Mouse (Mus musculus): ENCODE measurements around the gene Bmpr1b.
A peak's percentile ranks its signal among the peaks of the same experiment; 100 is the strongest.

Gene Bmpr1b

DNA sequence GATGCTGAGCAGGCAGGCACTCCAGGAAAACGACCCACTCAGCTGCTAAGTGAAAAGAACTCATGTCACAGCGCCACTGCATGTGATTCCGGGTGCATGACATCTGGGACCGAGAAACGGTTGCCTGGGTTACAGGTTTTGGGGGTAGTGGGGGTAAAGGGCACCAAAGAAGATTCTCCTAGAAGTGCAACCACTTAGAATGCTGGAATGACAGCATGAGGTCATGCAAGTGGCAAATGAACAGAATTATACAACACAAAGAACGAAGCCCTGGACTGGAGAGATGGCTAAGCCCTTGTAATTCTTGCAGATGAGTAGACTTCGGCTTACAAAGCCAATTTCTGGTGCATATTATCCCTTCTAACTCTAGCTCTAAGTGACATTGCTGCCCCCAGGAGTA is 184.7 kb downstream of the Bmpr1b start:
- DNase-seq: no peak

DNA sequence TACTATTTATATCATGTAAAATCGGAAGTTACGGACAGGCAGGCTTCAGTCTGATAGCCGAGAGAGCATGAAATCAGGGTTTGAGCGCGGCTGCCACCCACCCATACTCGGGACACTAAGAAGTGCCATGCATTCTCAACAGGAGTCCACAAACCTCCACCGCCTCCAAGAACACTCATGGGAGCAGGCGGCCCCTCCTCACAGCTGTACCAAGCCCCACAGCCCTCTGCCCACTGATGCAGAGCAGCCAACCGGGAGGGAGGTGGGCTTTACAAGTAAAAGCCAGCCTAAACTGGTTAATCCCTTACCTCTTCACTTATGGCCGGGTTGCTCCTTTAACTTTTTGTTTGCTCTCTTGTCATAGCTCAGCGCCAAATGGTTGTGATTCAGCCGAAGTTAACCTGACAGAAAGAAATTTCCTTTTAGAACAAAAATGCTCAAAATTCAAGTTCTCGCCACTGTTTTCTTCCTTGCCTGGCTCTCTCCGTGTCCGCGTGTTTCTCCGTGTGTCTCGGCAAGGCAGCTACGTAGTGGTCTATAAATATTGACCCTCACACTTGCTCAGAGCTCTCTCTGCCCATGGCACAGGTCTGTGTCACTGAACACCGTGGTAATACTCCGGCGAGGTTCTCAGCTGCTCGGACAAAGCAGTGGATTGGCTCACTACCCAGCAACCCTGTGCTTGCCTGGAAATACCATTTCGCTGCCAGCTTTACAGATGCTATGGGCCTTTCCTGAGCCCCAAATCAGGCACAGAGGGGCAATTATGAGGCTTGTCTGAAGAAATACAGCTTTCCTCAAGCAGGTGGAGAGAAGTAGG is 187.4 kb downstream of the Bmpr1b start:
- DNase-seq: no peak

DNA sequence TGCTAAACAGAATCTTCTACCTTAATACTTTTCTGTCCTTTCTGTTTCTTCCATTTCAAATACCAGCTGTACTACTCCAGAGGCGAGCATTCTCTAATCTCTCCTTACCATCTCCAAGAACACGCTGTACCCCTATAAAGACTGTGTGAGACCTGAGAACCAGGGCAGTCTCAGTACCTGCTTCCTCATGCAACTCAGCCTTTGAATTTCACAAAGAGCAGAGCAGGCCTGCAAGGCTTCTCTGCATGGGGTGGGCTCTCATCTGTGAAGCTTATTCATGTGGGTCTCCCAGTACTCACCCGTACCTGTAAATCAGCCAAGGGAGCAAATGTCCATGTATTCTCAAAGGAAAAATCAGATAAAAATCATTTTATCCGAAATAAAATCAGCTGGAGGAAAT is 203.0 kb downstream of the Bmpr1b start:
- DNase-seq: no peak

- no peak for DNase-seq
Measured at GRCm38 (mm10) chr3:141952931-141953330, 216.3 kb downstream of the Bmpr1b start.

DNA sequence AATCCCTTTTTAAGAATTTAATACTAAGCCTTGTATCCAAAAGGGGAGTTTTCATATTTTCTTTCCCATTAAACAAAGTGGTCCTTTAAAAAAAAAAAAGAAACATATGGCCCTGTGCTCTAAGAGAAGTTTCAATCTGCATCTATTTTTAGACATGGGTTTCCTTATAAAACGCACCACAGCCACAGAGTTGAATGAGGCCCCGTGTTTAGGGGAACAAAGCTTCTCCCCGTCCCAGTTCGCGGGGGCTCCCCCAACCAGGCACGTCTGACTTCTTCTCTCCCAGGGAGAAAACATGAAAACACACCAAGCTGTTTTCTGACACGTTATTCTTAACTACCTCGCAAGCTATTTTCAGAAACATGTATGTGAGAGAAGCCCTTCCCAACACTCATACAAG is 218.6 kb downstream of the Bmpr1b start:
- DNase-seq: no peak

GRCm38 (mm10) chr3:141948506-141948905 is 220.7 kb downstream of the Bmpr1b start:
- no peak for DNase-seq

DNA sequence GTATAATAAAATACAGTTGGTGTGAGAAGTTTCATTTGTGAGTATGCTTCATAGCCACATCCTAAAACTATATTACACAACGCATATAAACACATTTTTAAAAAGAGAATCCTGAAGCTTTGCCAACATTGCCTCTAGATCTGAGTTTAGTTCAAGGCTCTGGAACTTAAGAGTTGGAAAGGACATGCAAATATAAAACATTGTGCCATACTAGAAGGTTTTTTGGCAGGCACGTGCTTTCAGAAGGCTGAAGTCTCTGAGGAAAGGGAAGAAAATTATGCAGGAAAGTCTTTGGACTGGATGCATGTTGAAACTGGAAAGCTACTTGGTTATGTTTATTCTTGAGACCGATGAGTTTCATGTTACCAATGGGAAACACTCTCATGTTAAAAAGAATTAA is 221.1 kb downstream of the Bmpr1b start:
- no peak for DNase-seq

GRCm38 (mm10) chr3:141946846-141947245 is 222.4 kb downstream of the Bmpr1b start:
- DNase-seq: no peak

GRCm38 (mm10) chr3:141943317-141943742 is 225.9 kb downstream of the Bmpr1b start:
- DNase-seq: no peak

- no peak for DNase-seq
Measured at GRCm38 (mm10) chr3:141940207-141940606, 229.0 kb downstream of the Bmpr1b start.

DNA sequence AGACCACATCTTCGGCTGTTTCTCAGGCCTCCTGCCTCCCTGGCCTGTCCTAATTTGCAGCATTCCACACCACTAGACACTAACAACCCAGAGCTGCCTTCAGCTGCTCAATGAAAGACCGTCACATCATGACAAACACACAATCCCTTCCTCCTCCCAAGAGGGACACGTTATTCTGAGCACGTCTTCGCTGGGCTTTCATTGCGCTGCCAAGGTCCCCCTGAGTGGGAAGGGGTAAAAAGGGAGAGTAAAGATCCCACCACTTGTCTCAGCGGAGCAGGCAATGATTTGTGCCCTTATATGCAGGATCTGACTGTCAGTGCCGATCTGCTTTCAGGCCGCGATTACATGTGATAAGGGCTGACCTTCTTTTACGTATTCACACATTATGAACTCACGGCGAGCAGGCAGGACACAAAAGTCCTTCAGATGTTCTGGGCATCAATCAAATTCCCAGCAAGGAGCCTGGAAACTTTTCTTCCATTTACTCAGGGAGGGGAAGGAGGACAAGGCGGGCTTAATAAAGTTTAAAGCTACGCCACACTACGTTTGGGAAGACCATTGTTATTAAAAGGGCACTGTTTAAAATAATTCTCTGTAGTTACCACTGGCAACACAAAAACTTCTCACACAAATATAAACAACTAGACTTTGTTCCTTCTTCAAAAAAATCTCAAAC is 232.5 kb downstream of the Bmpr1b start:
- no peak for DNase-seq

GRCm38 (mm10) chr3:141932956-141933355 is 236.3 kb downstream of the Bmpr1b start:
- no peak for DNase-seq

DNA sequence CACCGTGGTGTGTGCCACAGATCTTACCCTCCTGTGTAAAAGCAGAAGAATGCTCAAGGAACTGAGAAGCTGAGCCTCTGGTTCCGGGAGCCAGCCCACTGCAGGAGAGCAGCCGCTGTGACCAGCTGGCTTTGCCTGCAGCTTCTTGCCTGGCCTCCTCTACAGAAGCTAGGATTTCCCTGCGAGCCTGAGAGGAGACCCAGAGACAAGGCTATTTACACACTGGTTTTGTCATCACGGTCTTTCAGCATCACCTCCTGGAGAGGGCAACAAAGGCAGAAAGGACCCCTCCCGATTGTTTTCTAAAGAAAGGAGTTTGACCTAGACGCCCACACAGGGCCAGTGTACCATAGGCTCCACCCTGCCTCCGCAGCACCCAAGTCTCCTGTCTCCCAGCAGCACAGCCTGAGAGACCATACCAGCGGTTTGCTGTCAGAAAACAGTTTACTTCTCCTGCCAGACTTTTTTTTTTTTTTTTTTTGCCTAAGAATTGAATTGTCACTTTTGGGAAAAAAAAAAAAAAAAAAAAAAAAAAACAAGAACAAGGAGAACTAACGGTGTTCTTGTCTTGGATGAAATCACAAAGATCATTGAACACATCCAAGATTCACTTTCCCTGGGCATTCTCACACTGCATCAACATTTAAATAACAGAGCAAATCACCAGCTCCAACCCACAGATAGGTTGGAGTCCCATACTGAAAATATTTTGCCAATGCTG is 237.7 kb downstream of the Bmpr1b start:
- no peak for DNase-seq

DNA sequence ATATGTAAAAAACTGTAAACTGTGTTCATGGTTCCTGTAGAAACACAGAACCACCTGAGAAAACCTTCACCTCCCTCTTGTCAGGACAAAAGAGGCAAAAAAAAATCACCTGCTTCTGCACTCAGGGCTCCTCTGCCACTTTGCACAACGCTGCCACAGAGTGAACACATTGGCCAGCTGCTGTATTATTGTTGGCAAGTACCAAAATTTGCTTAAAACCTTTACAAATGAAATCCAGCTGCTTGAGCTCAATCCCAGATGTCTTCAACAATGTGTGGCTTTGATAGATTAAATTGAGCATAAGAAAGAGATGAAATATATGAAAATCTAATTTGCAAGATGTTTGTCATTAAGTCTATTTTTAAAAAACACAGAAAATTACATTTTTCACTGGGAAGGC is 245.8 kb downstream of the Bmpr1b start:
- no peak for DNase-seq

- no peak for DNase-seq
Measured at GRCm38 (mm10) chr3:141921161-141921560, 248.1 kb downstream of the Bmpr1b start.

DNA sequence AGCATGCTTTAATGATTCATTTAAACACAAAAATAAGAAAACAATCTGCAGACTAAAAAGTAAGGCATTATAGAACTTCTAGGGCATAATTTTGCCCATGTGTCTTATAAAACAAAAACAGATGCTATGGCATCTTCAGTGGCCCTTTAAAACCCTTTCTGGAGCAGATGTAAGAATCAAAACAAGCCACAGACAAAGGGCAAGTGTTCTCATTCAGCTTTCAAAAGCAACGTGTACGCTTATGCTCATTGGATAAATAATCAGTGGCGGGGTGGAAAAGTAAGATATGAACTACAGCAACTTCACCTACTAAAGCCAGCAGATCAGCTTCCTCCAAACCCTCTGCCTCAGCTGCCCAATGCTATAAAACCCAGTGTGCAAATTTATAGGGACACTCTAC is 249.6 kb downstream of the Bmpr1b start:
- no peak for DNase-seq

DNA sequence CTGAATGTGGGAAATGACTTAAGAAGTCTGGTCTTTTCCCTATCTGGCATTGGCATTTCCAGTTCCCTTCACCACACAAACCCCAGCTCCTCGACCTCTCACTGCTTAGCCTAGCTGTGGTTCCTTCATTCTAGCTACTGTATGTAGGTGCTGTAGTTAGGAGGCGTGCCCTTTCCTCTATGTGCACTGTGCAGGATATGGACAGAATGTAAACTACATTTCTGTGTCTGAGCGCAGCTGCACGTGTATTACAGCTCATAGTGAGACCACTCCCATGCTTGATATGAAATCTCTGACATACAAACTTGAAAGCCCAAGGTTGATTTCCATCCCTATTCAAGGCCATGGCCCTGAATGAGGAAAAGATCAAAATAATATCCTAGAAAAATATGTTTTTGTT is 252.1 kb downstream of the Bmpr1b start:
- no peak for DNase-seq

- DNase-seq: no peak
Measured at GRCm38 (mm10) chr3:141915995-141916394, 253.2 kb downstream of the Bmpr1b start.

DNA sequence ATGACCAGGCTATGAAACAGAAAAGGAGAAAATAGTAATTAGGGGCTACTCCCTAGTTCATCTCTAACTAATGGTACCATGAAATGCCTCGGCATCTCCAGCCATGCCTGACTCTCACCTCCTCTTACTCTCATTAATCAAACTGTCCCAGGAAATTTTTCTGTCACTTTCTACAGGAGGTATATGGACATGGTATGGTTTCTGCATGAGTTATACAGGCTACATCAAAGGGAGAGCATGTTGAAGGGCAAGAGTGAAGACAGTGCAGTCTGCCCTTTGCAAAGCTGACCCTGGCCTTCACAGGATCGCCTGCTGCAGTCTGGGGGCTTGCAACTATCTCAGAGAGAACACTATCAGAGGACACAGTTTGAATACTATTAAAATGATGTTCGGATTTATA is 254.6 kb downstream of the Bmpr1b start:
- no peak for DNase-seq

GRCm38 (mm10) chr3:141909136-141909535 is 260.1 kb downstream of the Bmpr1b start:
- DNase-seq: no peak

DNA sequence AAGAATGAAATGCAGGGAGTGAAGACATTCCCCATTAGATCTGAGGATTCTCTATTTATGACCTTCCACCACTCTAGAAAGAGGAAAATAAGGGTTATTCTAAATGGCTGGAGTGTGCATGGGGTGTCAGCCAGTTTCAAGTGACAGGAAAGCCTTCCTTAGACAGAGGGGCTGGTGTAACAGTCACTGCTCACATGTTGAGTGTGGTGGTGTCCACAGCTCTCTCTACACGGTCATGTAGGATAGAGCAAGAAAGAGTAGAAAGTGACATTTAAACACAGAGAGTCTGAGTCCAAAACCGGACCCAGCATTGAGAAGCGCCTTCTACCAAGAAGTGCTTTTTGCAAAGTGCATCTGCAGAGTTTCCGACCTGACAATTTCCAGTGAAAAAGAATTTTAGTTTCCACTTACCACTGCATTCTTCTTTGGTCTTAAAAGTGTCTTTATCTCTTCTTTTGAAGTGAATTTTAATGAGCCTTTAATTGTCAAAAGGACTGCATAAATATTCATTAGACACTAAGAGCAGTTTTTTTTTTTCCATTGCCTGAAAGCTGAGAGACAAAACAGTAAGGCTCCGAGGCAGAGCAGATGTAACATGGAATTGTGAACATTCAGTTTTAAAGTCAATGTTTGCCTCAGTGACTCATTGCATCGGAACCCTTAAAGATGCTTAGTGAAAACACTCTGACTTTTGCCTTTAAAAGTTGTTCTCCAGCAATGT is 263.2 kb downstream of the Bmpr1b start:
- no peak for DNase-seq

- peak; percentile 5 for DNase-seq
Measured at GRCm38 (mm10) chr3:141900361-141900760, 268.9 kb downstream of the Bmpr1b start.

DNA sequence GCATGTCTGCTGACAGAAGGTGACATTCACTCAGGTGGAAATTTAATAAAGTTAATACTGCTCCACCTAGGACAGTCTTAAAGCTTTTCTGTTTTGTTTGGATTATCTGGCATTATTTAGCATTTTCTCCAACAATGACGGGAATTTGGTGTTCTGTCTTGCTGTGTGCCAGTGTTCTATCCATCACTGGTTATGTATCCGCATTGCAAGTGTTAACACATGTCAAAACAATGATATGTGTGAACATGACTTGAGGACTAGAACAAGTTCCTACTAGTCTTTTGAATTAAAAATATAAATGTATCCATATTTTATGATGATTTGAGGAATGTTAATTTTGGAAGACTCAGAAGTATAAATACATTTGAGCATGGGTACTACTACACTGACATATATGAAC is 269.7 kb downstream of the Bmpr1b start:
- no peak for DNase-seq
